Mouse (Mus musculus) left cerebral cortex, postnatal 36 days (tissue): ENCODE data around the gene Edf1. TPM values are rescaled to one million over a fixed set of nuclear protein-coding genes. Genes with fewer than 3 reads are reported as not detected.
A peak's percentile ranks its signal among the peaks of the same experiment; 100 is the strongest.

Source experiments
- DNase-seq, 2 experiments: peaks; one replicate each; pipeline ENCODE4 v3.0.0; 2021 to 2022; ENCODE audit warnings: low spot score in 2 of 2, mixed read lengths in 1 of 2
- intact Hi-C: fragments of 180-260 bp; cut with DNase I; formaldehyde crosslinking; loops from one replicate; pipeline ENCODE4 v1.15.1; 2025
- total RNA-seq, 2 experiments: library from RNA; stranded (reverse); gene quantifications; 2 replicates each; pipeline ENCODE4 v1.2.3; 2021

Edf1 gene
- total RNA-seq, 2 experiments from 2014 or later: 189 to 236 TPM

DNA sequence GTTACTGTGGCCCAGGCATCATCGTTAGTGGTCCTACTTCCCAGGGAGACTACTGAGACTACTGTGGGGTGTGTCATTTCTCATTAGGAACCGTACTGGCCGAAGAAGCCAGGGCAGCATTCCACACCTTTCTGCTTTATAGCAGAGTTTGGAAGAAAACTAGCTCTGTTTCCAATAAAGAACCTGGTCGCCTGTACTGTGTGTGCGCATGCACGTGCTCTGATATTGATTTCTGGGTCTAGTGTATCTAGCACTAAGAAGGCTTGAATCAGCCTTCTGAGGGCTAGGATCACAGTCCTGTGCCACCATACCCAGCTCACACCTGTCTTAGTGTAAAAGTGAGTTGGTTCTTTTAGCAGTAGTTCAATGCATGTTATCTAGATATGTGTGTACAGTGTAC lies 1.1 kb downstream of the Edf1 start:
- intact Hi-C loops: no loop called here
- no peak for DNase-seq

DNA sequence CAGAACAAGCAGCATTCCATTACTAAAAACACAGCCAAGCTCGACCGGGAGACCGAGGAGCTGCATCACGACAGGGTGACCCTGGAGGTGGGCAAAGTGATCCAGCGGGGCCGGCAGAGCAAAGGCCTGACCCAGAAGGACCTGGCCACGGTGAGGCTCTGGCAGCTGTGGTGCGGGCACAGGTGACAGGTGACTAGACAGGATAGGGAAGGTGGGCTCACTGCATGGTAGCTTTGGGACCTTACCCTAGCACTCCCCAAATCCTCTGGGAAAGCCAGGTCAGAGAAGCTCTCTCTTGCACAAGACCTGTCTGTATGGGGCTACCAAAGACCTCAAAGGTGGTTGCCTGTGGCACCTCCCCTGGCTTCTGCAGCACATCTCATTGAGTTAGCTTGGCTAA lies 2.9 kb downstream of the Edf1 start:
- intact Hi-C loops: no loop called here
- DNase-seq: no peak

DNA sequence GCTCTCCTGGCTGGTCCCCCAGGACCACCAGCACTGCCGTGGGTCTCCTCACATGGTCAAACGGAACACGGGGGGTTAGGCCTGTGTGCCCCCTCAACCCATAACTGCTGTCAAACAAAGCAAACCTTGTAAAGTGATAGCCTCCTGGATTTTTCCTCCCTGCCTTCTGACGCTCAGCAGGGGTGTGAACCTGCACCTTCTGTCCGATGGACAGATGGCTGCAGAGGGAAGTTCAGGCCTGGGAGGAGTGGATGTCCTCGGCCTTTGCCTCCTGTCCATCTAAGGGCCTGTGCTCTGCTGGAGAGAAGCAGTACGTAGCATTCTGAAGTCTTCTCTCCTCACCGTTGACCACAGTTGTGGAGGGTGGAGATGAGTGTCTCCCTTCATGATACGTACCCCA lies 4.3 kb downstream of the Edf1 start:
- no peak for DNase-seq
- intact Hi-C loops: no loop called here

DNA sequence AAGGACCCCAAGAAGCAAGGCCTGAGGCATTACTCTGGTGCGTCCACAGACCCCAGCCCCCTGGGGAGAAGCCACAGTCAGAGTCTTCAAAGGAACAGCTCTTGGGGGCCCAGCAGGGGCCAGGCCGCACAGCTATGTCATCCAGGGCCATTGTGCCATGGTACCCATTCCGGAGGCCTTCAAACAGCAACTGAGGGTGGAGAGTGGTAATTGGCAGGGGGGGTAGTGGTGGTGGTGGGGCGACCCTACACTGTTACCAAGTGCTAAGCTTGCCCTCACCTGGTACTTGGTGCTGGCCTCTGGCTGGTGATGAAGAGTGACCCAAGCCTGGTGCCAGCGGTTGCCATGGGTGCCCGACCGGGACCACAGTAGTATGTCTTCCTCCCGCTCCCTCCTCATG lies 8.1 kb downstream of the Edf1 start:
- DNase-seq: no peak
- intact Hi-C loops: no loop called here

DNA sequence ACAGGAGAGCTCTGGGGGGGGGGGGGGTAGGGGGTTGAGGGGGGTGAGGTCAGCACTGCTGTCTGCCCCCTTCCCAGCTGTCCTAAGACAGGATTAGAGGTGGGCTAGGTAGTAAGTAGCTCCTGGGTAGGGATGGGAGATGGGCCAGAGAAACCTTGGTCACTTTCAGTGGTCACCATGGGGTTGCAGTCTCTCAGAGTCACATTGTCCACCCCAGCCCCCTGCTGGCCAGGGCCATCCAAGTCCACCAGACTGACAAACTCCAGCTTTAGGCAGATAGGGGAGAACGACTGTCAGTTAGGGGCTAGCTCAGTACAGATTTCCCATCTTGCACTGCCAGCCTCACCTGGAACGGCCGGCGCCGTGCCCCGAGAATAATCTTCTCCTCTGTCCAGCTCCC lies 8.9 kb downstream of the Edf1 start:
- intact Hi-C loops: no loop called here
- DNase-seq: no peak

DNA sequence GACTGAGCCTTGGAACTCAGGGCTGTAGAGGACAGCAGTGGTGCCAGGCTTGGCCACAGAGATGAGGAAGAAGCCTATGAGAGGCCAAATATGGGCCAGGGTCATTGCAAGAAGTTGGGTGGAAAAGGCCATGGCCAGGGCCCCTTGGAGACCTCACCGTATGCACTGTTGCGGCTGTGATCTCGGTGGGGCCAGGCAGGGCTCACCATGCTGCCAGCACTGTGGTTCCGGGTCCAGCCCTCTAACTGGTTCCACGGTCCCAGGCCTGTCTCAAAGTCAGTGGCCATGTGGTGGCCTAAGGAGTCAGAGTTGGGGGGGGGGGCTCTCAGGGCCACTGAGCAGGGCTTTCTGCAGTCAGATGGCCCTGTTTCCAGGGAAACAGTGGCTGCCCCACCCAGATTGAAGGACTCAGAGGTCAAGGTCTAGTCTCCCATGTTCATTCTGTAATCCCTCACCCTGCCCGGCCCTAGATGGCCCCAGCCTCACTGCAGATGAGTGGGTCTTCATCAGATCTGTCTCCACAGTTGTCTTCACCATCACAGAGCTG lies 10.9 kb downstream of the Edf1 start:
- intact Hi-C loops: no loop called here
- DNase-seq: no peak

DNA sequence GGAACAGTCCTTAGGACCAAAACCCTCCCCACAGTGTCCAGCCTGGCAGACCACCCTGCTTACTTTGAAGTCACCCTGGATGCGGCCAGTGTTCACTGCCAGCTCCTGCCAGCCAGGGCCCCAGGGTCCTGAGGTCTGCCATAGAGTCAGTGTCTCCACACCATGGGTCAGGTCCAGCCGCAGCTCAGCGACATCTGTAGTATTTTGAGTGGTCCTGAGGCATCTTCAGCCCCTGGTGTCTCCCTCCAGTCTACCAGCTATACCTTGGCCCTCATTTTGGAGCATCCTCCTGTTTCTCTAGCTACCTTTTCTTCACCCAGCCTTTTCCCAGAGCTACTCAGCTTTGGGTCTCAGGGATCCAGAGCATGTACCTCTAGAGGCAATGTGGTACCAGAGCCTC lies 11.7 kb downstream of the Edf1 start:
- no peak for DNase-seq
- intact Hi-C loops: no loop called here

DNA sequence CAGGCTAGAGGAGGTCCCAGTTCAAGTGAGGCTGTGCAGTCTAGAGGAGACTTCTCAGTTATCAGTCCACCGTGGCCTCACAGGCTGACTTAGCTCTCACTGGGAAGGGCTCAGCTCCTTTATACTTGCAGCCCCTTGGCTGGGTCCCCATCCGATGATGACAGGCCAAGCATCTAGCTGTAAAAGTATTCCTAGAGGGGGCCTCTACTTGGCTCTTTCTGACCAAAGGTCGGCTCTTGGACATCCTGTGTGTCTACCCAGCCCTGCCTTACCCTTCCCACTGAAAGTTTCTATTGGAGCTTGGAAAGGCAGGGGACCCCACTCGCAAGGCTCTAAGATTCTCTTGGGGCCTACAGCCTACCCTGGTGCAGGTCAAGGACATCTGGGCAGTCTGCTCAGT lies 13.6 kb downstream of the Edf1 start:
- intact Hi-C loops: no loop called here
- no peak for DNase-seq

DNA sequence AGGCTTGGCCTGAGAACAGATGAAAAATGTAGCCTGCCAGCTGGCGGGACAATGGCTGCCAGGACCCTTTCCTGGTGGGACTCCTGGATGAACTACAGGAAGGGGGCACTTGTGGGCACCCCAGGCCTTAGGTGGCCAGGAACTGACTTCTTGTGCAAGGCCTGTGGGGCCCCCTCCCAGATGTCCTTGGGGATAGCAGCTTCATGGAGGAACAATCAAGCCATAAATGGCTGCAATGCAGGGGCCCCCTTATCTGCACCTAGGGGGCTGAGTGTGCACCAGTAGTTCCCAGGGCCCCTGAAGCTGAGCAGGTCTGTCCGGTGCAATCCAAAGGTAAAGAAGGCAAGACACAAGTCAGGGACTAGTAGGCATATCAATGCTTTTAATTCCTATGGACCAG lies 15.4 kb downstream of the Edf1 start:
- DNase-seq: no peak
- intact Hi-C loops: no loop called here

DNA sequence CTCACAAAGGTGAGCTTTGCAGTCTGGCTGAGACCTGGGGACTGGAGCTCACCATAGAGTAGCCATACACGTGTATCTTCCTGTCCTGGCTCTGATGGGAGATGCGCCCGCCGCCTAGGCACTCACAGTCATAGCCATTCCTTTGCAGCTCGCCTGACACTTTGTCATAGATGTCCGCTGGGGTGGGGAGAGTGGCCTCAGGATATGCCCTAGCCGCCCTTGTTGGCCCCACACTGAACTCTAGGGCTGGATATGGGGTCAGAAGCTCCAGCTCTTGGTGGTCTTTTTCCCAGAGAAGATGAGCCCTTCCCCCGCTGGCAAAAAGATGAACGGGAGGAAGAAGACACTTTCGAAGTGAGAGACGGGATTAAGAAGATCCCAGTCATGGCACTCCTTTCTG lies 16.5 kb downstream of the Edf1 start:
- DNase-seq: no peak
- intact Hi-C loops: no loop called here

DNA sequence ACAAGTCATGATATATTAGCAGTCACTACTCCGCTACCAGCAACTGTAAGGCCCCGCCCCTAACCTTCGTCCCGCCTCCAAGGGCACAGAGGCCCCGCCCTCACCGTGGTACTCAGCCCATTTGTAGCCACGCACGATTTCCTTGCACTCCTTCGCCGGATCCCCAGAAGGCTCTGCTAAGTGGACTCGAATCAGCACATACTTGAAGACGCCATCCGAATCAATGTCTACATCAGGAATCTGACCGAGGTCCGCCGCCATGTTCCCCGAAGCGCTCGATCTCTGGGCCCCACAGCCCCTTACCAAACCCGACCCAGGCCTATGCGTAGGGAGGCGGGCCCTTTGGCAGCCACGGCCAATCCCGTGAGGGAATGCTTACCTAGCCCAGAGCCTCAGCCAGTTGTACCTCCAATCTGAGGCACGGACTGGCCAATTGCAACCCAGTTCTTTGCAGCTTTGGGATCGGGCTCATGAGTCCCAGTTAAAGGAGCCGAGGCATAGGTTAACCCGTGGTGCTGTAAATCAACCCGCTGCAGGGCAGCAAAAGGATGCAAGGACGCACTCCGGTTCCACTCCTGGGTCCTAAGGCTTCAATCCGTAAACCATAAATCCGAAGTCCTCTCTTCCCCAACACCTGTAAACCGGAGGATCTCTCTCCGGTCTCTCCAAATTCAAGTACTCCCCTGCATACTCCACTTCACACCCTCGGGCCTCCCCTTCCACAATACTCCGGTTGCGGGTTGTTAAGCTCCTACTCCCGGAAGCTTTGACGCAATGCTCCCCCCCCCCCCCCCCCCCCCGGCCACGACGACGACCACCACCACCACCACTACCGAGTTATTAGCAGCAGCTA lies 17.2 kb downstream of the Edf1 start, which contains the start of the genes Mamdc4 and Phpt1:
Gene Mamdc4, minus strand, starts transcription at position 267 of the 853 bp plus-strand sequence.
Gene Phpt1, minus strand, starts transcription at position 646 of the 853 bp plus-strand sequence.
- intact Hi-C loops: no loop called here

DNA sequence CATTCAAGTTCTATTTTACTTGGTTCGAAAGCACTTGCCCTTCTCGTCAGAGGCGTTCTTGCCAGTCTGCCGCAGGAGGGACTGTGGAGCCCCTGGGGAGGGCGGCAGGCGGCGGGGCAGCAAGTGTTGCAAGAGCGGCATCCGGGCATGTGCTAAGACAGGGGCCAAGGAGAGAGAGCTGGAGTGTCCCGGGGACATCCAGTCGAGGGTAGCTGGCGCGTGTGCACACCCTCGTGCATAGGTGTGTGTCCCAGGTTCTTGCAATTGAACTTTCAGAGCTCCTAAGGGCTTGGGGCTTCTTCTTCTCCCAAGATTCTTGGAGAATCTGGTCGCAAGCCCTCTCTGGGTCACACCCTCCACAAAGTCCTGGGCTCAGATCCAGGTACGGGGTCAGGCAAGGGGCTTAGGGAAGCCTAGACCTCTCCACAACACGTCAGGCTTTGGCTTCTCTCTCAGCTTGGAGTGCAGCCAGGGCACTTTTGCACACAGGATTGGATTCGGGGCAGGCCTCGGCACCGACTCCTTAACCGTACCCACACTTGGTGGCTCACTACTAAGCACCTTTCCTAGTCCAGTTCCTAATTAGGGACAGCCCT lies 17.9 kb downstream of the Edf1 start:
- intact Hi-C loops: no loop called here
- peak; percentile 50 to 62 for DNase-seq

More for the DNA sequence above, 17.2 kb downstream of the Edf1 start, which contains the start of the genes Mamdc4 and Phpt1:
- DNase-seq: peak; percentile 96 to 97

DNA sequence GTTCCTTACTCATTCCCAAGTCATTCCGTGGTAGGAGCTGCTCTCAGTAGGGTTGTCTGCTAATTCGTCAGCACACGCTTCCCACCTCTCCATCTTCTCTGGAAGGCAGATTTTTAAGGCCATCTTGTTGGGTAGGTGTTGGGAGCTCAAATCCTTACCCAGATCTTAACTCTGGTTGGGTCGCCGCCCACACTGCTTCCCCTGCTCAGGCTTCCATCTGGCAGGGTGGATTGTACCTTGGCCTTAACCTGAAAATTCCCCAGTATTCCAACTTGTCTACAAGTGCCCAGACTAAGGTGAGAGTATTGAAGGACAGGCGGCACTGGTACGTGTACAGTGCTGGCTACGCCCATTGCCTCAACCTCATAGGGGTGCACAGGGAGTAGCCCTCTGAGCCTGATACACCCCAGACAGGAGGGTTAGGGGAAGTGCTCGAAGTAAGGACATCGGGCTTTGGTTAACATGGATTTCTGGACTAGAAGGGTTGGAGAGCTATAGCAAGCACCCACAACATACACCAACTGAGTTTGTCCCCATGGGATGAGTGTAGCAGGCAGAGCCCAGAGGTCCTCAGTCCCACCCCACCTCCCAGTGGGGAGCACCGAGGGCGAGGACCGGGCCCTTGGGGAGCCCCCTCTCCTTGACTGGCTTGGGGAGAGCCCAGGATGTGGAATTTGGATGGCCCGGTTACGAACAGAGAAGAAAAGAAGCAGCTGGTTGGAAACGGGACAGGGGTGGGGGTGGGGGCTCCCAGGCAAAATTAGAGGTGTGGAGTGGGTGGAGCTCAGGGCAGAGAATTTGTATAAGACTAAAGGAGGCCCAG lies 18.6 kb downstream of the Edf1 start:
- intact Hi-C loops: no loop called here
- DNase-seq: peak in 1 of 2 experiments; percentile 55

DNA sequence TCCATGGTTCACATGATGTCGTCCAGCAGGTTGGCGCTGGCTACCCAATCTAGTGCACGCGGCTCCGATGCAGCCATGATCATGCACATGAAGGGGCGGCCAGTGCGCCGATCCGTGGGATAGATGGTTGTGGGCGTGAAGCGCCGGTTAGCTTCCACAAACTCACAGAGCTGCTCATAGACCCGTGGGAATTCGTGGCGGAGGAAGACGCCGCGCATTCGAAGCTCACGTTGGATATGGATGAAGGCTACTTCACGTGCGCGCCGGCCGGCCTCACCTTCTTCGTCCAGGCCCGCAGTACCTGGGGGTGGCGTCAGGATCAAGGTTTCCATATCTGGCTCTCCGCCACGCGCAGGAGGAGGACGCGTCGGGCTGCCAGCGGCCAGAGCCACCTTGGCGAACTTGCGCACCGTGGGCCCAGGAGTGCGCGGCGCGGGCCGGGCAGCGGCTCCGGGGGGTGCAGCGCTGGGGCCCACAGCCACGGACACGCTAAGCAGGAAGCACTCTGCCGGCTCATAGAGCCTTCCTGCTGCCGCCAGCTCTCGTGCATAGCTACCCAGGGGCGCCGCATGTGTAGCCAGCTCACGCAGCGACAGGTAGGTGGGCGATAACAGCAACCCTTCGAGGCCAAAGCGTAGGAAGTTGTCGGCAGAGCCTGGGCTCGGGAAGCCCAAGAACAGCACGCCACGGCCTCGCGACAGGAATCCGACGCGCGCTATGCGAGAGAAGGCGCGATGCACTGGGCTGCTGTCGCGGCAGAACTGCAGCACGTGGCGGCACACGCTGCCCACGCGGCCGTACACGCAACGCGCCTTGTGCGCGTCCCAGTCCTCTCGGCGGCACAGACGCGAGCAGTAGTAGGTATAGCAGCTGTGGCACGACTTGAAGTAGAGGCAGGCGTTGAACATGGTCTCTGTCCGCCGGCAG lies 19.6 kb downstream of the Edf1 start:
- DNase-seq: peak; percentile 65 to 66
- intact Hi-C loops: no loop called here

DNA sequence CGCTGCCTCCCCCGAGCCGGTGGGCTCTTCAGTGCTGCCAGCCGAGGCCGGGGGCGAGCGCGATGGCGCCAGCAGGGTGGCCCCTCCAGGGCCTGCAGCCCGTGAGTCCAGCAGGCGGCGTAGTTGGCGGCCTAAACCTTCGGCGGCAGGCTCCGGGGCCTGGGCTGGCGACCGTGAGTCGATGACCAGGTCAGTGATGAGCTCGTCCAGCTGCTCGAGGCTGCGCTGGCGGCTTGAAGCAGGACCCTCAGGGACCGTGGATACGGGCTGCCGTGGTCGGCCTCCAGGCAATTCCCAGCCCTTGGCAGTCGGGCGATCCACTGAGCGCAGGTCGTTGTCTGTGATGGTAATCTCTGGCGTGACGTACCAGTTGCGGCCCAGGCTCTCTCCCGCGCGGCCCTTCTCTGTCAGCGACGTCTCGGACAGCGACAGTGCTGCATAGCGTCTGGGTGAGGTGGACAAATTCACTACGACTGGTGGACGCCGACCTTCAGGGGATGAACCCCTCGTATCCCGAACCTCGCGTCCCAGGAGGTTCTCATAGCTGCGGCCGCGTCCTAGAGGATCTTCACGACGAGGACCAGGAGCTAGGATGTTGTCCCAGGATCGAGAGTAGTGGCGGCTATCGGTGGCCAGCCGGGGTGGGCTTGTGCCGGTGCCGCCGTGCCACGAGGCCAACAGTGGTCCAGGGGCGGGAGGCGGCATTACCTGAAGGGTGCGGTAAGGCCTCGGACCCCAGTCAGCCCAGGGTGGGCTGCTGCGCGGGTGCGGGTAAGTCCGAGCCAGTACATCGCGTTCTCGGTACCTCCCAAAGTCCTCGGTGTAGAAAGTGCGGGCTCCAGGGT lies 20.5 kb downstream of the Edf1 start:
- intact Hi-C loops: no loop called here
- no peak for DNase-seq

DNA sequence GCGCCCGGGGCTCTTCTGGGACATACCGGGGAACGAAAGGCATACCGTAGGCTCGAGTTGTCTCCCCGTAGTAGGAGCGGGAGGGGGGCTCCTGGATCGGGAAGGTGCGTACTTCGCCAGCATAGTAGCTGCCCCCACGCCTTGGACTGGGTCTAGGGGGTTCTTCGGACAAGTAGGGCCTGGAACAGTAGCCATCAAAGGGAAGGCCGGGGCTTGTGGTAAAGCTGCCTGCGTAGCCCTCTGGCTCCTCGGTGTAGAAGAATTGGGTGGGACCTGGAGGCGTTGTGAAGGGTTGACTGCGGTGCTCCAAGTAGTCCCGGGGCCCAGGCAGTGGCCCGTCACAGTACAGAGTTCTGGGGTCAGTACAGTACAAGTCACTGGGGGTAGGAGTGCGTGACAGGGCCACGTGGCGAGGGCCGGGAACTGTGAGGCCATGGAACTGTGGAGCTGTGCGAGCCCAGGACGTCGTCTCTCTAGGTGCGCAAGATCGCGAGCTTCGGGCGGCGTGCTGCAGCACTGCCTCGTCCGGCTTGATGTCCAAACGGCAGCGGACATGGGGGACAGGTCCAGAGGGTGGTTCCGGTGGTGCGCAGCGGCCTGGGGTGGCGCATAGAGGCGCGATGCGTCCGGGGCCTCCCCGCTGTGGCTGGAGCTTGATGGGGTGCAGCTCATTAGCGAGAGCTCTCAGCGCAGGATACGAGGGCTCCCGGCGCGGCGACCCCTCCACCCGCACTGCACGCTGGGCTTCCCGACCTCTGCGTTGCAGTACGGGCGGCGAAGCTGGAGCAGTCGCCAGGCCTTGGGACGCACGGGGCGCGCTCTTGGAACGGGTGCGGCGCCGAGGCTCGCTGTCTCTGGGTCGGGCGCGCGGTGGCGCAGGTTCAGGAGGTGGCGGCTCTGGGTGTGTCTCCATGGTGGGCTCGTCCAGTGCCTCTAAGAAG lies 21.4 kb downstream of the Edf1 start:
- intact Hi-C loops: no loop called here
- no peak for DNase-seq
